Mouse (Mus musculus) liver, embryonic 16.5 days (tissue): Measurements from ENCODE around the gene Styx. TPM values are rescaled to one million over a fixed set of nuclear protein-coding genes. Genes with fewer than 3 reads are reported as not detected.
A peak's percentile ranks its signal among the peaks of the same experiment; 100 is the strongest.

Experiments
- ATAC-seq: fragments of 200-750 bp; cut with Nextera tagmentation; 2 replicates; pipeline ENCODE4 v1.8.0; 2017; ENCODE audit warnings: low read depth, mild to moderate bottlenecking, moderate number of reproducible peaks, moderate library complexity
- H3K27ac ChIP-seq: fragments of 300-500 bp; sonication (generic); 2 replicates; pipeline ENCODE4 v1.5.1; 2014; ENCODE audit warnings: mild to moderate bottlenecking, low read length
- H3K27me3 ChIP-seq: fragments of 300-500 bp; sonication (generic); 2 replicates; pipeline ENCODE4 v1.6.1; 2014; ENCODE audit warnings: low read depth, low read length, mixed read lengths; ENCODE audit not compliant: control insufficient read depth, insufficient read depth
- H3K36me3 ChIP-seq: fragments of 300-500 bp; sonication (generic); 2 replicates; pipeline ENCODE4 v1.6.1; 2014; ENCODE audit warnings: mild to moderate bottlenecking; ENCODE audit not compliant: control insufficient read depth, insufficient read depth
- H3K4me1 ChIP-seq: fragments of 300-500 bp; sonication (generic); 2 replicates; pipeline ENCODE4 v1.6.1; 2014; ENCODE audit warnings: low read depth, low read length, mixed read lengths; ENCODE audit not compliant: control insufficient read depth
- H3K4me2 ChIP-seq: fragments of 300-500 bp; sonication (generic); 2 replicates; pipeline ENCODE4 v1.6.1; 2014; ENCODE audit warnings: low read depth, low read length, mixed read lengths
- H3K4me3 ChIP-seq: fragments of 300-500 bp; sonication (generic); 2 replicates; pipeline ENCODE4 v1.5.1; 2014; ENCODE audit warnings: low read depth, mild to moderate bottlenecking, low read length
- H3K9ac ChIP-seq: fragments of 300-500 bp; sonication (generic); 2 replicates; pipeline ENCODE4 v1.6.1; 2014; ENCODE audit warnings: low read depth, low read length
- H3K9me3 ChIP-seq: fragments of 300-500 bp; sonication (generic); replicated peaks from 2 replicates; pipeline ENCODE4 v1.6.1; 2016; ENCODE audit warnings: low read length; ENCODE audit not compliant: control insufficient read depth
- WGBS: fragments of 180-500 bp; shearing (Covaris S2); extraction: QIAGEN DNeasy Blood & Tissue Kit; methylation state at CpG from one replicate; pipeline ENCODE4 v1.1.7; 2014; ENCODE audit not compliant: insufficient replicate concordance; 5-methylcytosine and 5-hydroxymethylcytosine counted together
- polyA plus RNA-seq: library from polyadenylated mRNA; unstranded; fragments of >200 nt; fragmentation: Nextera tagmentation; extraction: Ambion mirVana; gene quantifications from 2 replicates; pipeline ENCODE4 v1.2.1, GENCODE M21; 2015

The Styx gene
- polyA plus RNA-seq, 1 experiment from 2014 or later: 14.1 TPM

DNA sequence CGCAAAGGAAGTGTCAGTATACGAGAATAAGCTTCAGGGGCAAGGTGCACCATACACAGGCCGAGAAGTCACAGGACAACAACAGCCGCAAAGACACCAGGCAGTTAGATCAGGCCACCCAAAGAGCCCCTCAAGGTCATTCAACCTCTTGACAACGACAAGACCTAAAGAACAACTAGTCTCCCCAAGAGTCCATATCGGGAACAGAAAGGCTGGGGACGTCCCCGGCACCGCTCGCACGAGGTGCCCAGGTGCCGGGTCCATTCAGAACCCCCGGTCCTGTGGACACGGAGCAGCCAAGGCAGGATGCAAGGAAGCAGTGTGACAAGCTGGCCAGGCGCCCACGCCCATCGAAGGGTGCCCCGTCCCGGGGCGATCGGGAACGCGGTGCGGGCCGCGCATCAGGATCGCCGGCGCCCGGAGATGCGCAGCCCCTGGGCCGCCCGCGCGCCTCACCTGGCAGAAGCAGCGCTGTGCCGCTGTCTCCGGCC, 32.9 kb upstream of the Styx start:
- no peaks in the 10 kb centered on the region for H3K36me3 ChIP-seq
- H3K4me3 ChIP-seq: peak overlapping the region; percentile 93
- ATAC-seq: no peak; the same call in 1 of the 2 replicates
- H3K4me1 ChIP-seq: peaks cover 51% of the 10 kb centered on the region
- H3K27ac ChIP-seq: peak overlapping the region; percentile 93
- WGBS: 0% methylated on average over 35 of the region's 38 CpGs
- H3K4me2 ChIP-seq: peak overlapping the region; percentile 83
- H3K9me3 ChIP-seq: no peaks in the 10 kb centered on the region
- no peaks in the 10 kb centered on the region for H3K27me3 ChIP-seq
- peak overlapping the region; percentile 91 for H3K9ac ChIP-seq

GRCm38 (mm10) chr14:45318426-45319236, 32.3 kb upstream of the Styx start, which contains the start of gene Ero1l:
Gene Ero1l (minus strand): TSS chr14:45318771.
- peak; percentile 90 for ATAC-seq
- Histone ChIP-seq H3K9me3 (no peaks in the 10 kb centered on the region), H3K27me3 (no peaks in the 10 kb centered on the region), H3K4me1 (peaks cover 51% of the 10 kb centered on the region), H3K4me2 (peak within 1 kb of the TSS; percentile 83), H3K36me3 (no peaks in the 10 kb centered on the region), H3K9ac (peak within 1 kb of the TSS; percentile 91), H3K27ac (peak within 1 kb of the TSS; percentile 93), H3K4me3 (peak within 1 kb of the TSS; percentile 93)
- WGBS: 1% methylated on average over 50 of the region's 74 CpGs

GRCm38 (mm10) chr14:45319237-45319610, 31.7 kb upstream of the Styx start:
- peak; percentile 55 for ATAC-seq
- 13% methylated on average over 3 of the region's 3 CpGs for WGBS

DNA sequence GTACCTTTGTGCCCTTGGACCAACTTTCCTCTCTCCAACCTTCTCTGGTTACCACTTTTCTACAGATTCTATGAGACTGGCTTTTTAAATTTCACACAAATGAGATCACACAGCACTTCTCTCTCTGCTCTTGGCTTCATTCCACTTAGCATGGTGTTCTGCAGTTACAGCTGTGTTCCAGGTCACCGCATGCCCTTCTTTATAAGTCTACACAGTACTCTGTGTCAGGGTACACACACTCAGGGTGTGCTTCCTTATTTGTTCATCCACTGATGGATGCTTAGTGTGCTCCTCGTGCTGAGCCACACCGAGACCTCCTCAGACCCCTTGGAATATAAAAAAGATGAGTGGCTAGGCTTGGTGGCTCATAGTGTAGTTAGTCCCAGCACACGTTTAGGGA, 30.8 kb upstream of the Styx start:
- 79% methylated on average over 4 of the region's 4 CpGs for WGBS
- no peak for ATAC-seq

More at GRCm38 (mm10) chr14:45319237-45319610, 31.7 kb upstream of the Styx start:
- H3K9me3 ChIP-seq: no peaks in the 10 kb centered on the region
- H3K4me2 ChIP-seq: peak overlapping the region; percentile 83
- peak overlapping the region; percentile 93 for H3K4me3 ChIP-seq
- peak overlapping the region; percentile 93 for H3K27ac ChIP-seq
- no peaks in the 10 kb centered on the region for H3K27me3 ChIP-seq
- no peaks in the 10 kb centered on the region for H3K36me3 ChIP-seq
- no peak overlapping the region for H3K9ac ChIP-seq
- H3K4me1 ChIP-seq: peaks cover 51% of the 10 kb centered on the region

DNA sequence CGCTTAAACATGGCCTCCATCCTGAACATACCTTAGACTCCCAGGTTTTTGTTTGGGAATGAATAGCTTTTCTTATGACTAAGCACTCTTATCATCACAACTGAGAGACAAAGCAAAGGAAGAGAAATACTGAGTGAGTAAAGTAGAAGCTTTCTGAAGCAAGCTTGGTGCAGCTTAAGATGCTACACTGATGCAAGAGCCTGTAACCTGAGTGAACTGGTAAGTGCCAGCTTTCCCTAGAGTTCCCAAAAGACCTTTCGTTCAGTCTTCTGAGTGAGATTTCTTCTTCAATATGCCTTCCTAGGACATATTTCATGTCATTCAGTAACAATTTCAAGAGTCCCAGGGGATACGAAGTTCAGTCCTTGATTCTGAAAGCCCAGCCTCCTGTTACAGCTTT, 29.8 kb upstream of the Styx start:
- WGBS: 71% methylated on average over 3 of the region's 3 CpGs
- no peak overlapping the region for H3K4me2 ChIP-seq
- H3K4me1 ChIP-seq: peaks cover 44% of the 10 kb centered on the region
- H3K27ac ChIP-seq: peak overlapping the region; percentile 86
- H3K36me3 ChIP-seq: no peaks in the 10 kb centered on the region
- no peak overlapping the region for H3K4me3 ChIP-seq
- H3K27me3 ChIP-seq: no peaks in the 10 kb centered on the region
- H3K9ac ChIP-seq: peak overlapping the region; percentile 36
- ATAC-seq: no peak
- no peaks in the 10 kb centered on the region for H3K9me3 ChIP-seq

More for the DNA sequence above, 30.8 kb upstream of the Styx start:
- no peak overlapping the region for H3K4me3 ChIP-seq
- H3K4me1 ChIP-seq: peaks cover 53% of the 10 kb centered on the region
- no peak overlapping the region for H3K4me2 ChIP-seq
- peak overlapping the region; percentile 6; the same call in 1 of the 2 replicates for H3K27ac ChIP-seq
- no peaks in the 10 kb centered on the region for H3K36me3 ChIP-seq
- no peak overlapping the region for H3K9ac ChIP-seq
- H3K9me3 ChIP-seq: no peaks in the 10 kb centered on the region
- no peaks in the 10 kb centered on the region for H3K27me3 ChIP-seq

GRCm38 (mm10) chr14:45321622-45322021, 29.3 kb upstream of the Styx start:
- ATAC-seq: peak; percentile 42
- Histone ChIP-seq H3K36me3 (no peaks in the 10 kb centered on the region), H3K4me3 (no peak overlapping the region; the same call in 1 of the 2 replicates), H3K9ac (peak overlapping the region; percentile 45), H3K27me3 (no peaks in the 10 kb centered on the region), H3K4me1 (peaks cover 40% of the 10 kb centered on the region), H3K27ac (peak overlapping the region; percentile 86), H3K4me2 (peak overlapping the region; percentile 55), H3K9me3 (no peaks in the 10 kb centered on the region)
- WGBS: 28% methylated on average over 5 of the region's 5 CpGs

DNA sequence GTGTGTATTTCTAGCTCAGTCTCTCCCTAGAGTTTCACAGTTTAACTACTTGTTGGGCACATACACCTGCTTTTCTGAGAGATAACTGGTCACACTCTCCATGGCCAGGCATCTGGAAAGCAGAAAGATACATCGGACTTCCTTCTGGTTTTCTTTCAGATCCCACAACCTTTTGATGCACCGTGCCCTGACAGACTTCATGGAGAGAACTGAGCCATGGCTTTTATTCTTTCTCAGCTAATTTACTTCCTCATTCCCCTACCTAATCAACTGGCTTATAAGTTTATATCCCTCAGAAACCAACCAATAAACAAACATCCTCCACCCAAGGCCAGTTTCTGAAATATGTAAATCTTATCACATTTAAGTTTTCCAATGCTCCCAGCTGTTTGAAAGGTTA, 28.4 kb upstream of the Styx start:
- Histone ChIP-seq H3K9me3 (no peaks in the 10 kb centered on the region), H3K27me3 (no peaks in the 10 kb centered on the region), H3K36me3 (no peaks in the 10 kb centered on the region), H3K27ac (no peak overlapping the region; the same call in 1 of the 2 replicates), H3K4me3 (no peak overlapping the region), H3K4me1 (peaks cover 37% of the 10 kb centered on the region), H3K4me2 (no peak overlapping the region), H3K9ac (no peak overlapping the region)
- 64% methylated on average over 2 of the region's 2 CpGs for WGBS
- no peak for ATAC-seq

GRCm38 (mm10) chr14:45323320-45323719, 27.6 kb upstream of the Styx start:
- H3K27me3 ChIP-seq: no peaks in the 10 kb centered on the region
- H3K9me3 ChIP-seq: no peaks in the 10 kb centered on the region
- no peak overlapping the region for H3K4me2 ChIP-seq
- ATAC-seq: no peak
- peaks cover 40% of the 10 kb centered on the region for H3K4me1 ChIP-seq
- H3K9ac ChIP-seq: no peak overlapping the region
- WGBS: 79% methylated on average over 3 of the region's 3 CpGs
- H3K36me3 ChIP-seq: no peaks in the 10 kb centered on the region
- H3K4me3 ChIP-seq: no peak overlapping the region
- no peak overlapping the region for H3K27ac ChIP-seq

GRCm38 (mm10) chr14:45325471-45325870, 25.4 kb upstream of the Styx start:
- Histone ChIP-seq H3K4me2 (no peak overlapping the region), H3K9ac (no peak overlapping the region), H3K4me3 (no peak overlapping the region), H3K27me3 (no peaks in the 10 kb centered on the region), H3K36me3 (no peaks in the 10 kb centered on the region), H3K9me3 (no peaks in the 10 kb centered on the region), H3K4me1 (peaks cover 33% of the 10 kb centered on the region), H3K27ac (no peak overlapping the region)
- ATAC-seq: no peak
